Mouse (Mus musculus) cerebellum, adult 8-10 months (tissue): ENCODE measurements around the gene Slc35b1.
"Not testable (repeated sequence)": the region's sequence is repeated elsewhere in the genome, so short reads cannot be mapped to it uniquely, and the experiment has no call there.

Experiments used
- DNase-seq: peaks from one replicate; pipeline ENCODE4 v3.0.0; 2022

The Slc35b1 gene

DNA sequence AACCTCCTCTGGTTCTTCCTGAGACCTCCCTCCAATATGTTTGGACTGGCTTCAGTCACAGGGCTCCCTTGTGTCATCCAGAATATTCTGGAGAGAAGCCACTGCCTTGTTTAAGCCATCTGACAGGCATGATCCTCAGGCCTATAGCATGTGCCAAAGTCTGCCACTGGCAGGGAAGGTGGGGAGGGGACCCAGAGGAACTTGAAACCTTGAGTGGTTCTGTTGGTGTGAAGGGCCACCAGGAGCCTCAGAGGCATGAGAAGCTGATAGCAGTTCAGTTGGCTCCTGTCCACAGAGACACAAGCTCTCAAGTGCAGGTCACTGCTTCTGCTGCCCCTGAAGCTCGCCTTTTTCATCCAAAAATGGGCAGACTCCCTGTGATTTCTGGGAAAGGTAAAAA lies 12.1 kb downstream of the Slc35b1 start:
- peak; percentile 59 for DNase-seq

- DNase-seq = peak; percentile 85
Measured at GRCm38 (mm10) chr11:95397843-95398835, 13.6 kb downstream of the Slc35b1 start.

DNA sequence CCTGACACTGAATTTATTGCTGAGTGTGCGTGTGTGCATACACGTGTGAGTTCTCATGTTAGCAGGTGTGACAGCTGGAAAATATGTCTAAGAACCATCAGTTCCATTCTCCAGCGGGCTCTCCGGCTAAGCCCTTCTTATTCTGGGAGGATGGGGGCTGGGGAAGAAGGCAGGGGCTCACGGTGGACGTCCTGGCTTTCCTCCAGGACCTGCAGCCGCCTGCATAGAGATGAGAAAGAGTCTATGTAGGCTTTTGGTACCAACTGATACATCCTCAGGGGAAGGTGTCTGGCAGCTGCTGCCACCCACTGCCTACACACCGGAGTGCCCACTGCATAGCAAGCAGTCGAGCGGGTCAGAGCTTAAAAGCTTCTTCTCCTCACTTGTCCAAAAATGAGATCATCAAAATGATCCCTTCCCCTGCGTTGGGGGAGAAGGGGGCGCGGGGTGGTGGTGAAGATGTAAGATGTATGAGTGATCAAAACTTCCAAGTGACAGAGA lies 15.1 kb downstream of the Slc35b1 start:
- no peak for DNase-seq

DNA sequence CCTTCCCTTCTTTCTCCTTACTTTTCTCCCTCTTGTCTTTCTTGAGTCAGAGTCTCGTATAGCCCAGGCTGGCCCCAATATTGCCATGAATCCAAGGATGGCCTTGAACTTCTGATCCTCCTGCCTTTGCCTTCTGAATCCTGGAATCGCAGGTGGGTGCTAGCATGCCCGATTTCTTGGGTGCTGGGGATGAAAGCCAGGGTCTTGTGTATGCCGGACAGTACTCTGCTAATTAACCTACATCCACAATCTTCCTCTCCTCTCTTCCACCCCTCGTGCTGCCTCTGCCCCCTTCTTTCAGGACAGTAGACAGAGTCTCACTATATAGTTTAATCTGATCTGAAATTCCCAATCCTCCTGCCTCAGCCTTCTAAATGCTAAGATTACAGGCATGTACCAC lies 17.1 kb downstream of the Slc35b1 start:
- DNase-seq = no peak

GRCm38 (mm10) chr11:95402196-95402595 lies 17.7 kb downstream of the Slc35b1 start:
- peak; percentile 83 for DNase-seq

GRCm38 (mm10) chr11:95402658-95403101 lies 18.2 kb downstream of the Slc35b1 start:
- no peak for DNase-seq

DNA sequence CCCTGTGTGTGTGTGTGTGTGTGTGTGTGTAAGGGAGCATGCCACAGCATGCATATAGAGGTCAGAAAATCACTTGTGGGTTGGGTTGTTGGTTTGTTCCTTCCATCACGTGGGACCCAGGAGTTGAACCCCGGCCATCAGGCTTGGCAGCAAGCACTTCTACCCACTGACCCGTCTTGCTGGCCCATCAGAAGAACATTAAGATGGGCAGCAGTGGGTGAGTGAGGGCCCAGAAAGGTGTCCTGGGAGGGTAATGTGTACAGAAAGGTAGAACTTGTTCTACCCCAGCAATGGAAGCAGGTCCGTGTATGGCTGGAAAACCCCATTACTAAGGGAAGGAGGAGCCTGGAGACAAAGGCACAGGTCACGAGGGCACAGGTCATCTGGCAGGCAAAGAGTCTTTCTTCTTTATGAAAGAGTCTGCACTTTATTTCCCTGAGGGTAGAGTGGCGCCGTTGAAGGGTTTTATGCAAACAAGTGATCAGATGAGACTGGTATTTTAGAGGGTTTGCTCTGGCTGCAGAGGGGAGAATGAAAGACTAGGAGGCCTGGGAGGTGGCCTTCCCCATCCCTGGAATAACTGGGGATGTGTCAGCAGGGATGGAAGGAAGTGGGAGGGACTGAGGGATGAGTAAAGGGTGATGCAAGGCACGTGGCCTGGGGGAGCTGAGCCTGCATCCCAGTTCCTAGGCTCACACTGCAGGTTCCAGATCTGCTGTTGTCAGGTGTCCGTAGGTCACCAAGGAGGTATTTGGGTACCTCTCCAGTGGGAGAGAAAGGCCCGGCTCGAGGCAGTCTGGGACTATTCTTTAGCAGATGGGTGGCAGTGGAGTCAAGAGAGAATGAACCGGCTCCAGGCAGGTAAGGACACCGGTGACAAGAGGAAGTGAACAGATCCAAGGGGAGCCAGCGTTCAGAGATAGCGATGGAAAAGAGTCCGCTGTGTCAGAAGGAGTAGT lies 19.2 kb downstream of the Slc35b1 start:
- no peak for DNase-seq

- DNase-seq = no peak
Measured at GRCm38 (mm10) chr11:95405771-95406170, 21.3 kb downstream of the Slc35b1 start.

DNA sequence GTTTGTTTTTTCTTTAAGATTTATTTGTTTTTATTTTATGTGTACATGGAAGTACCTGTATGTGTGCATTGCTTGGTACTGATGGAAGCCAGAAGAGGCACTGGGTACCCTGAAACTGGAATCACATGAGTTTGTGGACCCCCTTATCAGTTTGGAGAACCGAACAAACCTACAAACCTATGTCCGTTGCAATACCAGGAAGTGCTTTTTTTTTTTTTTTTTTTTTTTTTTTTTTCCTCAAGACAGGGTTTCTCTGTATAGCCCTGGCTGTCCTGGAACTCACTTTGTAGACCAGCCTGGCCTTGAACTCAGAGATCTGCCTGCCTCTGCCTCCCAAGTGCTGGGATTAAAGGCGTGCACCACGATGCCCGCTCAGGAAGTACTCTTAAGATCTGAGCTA lies 21.9 kb downstream of the Slc35b1 start:
- DNase-seq = not testable (repeated sequence)

DNA sequence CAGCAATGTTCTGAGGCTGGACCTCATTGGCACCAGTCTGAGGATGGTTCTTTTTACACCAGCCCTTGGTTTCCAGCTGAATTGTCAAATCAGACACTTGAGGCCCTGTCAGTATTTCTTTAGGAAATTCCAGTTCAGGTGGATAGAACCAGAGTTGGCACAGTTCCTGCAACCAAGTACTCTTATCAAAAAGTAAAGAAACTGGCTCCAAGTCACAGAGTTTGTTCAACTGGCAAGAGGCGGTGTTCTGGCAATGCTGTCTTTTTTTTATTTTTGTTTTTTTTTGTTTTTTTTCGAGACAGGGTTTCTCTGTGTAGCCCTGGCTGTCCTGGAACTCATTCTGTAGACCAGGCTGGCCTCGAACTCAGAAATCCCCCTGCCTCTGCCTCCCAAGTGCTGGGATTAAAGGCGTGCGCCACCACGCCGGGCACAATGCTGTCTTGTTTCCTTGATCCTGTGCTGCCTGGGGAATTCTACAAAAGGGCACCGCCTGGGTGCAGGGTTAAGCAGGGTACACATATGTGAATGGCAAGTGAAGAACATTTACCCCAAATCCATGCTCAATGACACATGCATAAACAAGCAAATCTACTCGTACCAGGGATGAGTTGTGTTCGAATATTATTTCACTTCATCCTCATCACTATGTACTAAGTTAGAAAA lies 25.1 kb downstream of the Slc35b1 start:
- DNase-seq = no peak

DNA sequence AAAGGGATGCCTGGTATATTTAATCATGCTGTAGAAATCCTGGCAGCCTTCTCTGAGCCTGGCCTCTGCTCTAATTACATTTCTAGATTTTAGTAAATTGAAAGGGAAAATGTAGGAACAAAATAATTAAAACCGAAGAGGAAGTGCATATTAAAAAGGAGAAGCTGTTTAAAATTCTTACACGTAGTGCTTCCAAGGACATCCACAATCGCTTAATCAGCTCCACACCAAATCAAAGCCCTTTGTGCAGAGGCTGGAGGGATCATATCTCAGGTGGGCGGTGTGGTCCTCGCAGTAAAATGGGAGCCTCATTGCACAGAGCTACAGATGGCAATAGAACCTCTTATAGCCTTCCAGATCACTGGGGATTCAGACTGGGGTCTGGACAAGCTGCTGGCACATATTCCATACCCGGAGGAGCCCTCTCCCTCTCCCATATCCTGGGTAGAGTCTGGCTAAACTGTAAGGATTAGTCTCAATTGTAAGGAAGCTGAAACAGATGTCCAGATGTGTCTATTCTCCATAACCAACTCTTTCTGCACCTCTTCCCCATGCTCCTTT lies 27.0 kb downstream of the Slc35b1 start:
- DNase-seq = no peak

GRCm38 (mm10) chr11:95412615-95413014 lies 28.1 kb downstream of the Slc35b1 start:
- no peak for DNase-seq

DNA sequence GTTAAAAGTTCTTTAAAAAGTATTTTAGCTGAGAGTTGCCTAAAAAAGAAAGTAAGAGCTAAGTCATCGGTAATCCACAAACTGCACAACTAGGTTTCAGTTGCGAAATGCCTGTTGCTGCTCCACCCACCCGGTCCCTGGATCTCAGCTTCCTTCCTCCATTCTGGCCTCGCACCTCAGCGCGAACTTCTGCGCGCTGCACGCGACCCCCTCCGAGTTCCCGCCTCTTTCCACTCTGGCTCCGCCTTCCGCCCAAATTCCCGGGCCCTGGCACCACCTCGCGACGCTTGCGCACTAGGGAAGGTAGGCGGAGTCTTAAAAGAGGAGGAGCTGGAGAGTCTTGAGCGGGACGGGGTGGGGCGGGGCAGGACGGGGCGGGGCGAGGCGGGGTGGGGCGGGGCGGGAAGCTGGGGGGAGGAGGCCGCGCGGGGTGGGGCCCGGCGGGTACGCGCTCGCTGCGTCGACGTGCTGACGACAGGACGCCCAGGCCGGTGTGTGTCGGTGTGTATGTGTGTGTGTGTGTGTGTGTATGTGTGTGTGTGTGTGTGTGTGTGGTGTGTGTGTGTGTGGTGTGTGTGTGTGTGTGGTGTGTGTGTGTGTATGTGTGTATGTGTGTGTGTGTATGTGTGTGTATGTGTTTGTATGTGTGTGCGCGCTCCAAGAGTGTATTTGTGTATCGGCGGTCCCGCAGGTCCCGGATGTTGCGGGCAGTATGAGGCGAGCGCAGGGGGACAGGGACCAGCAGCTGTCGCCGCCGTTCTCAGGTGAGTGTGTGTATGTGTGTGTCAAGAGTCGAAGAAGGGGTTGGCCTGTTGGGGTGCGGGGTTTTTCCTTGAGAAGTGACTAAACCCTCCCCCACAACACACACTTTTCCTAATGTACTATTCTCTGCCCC lies 29.4 kb downstream of the Slc35b1 start, which contains the start of gene Spop:
TSS of gene Spop (plus strand) at position 440 of the 895 bp plus-strand sequence.
- peak; percentile 86 for DNase-seq

DNA sequence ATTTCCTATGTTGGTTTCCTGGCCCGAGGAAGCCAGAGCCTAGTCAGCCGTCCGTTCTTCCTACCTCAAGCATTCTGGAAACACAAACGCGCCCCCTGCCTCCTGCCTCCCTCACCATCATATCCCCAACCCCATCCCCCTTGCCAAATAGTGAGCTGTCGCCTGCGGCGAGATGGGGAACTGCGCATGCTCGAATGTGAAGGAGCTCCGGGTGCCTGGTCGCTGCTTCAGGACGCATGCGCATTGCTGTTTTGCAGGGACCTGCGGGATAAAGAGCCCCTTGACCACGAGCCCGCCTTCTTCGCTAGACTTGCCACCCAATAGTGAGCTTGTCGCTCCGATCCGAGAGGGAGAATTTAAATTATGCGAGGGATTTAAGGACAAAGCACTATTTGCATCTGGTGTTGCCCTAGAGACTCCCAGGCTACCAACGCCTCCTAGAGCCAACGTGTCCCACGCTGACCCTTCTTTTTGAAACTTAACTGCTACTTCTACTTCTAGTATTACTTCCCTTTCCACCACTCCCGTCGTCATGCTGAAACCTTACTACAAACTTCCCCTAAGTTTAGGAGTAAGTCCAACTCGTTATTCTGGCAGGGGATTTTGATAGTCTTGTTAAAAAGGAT lies 30.2 kb downstream of the Slc35b1 start:
- peak; percentile 95 for DNase-seq

- DNase-seq = no peak
Measured at GRCm38 (mm10) chr11:95415931-95416330, 31.4 kb downstream of the Slc35b1 start.

DNA sequence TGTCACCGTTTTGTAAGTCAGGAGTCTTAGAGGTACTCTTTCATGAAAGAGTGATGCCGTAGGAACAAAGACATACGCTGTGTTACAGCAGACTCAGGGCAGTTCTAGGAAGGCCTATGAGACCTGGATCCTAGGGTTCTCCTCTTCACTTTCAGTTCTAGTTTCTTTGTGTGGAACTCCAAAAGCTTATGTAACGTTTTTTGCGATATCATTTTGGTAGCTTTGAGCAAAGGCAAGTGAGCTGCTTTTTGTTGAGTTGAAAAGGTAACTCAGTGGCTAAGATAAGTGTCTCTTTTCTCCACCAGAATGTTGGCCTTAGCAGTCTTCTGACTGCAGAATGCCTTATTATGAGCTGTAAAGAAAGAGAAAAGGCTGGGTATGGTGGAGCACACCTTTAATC lies 32.8 kb downstream of the Slc35b1 start:
- no peak for DNase-seq

GRCm38 (mm10) chr11:95420880-95421435 lies 36.5 kb downstream of the Slc35b1 start:
- no peak for DNase-seq

GRCm38 (mm10) chr11:95423505-95423904 lies 39.0 kb downstream of the Slc35b1 start:
- DNase-seq = no peak

- DNase-seq = no peak
Measured at GRCm38 (mm10) chr11:95431344-95431743, 46.9 kb downstream of the Slc35b1 start.

- no peak for DNase-seq
Measured at GRCm38 (mm10) chr11:95432194-95432593, 47.7 kb downstream of the Slc35b1 start.
